Mouse (Mus musculus) MEL (cell line): ENCODE results near the gene Fmo5. TPM values are rescaled to one million over a fixed set of nuclear protein-coding genes. Genes with fewer than 3 reads are reported as not detected.

Experiments used
- DNase-seq: peaks from one replicate; pipeline ENCODE4 v3.0.0; 2011; ENCODE audit warnings: low read depth, low spot score
- H3K27ac ChIP-seq: 2 replicates; pipeline ENCODE4 v1.5.1; 2012; ENCODE audit warnings: low read depth, mild to moderate bottlenecking, control low read depth, low read length, moderate library complexity; ENCODE audit not compliant: control insufficient read depth
- H3K27me3 ChIP-seq, 2 experiments: fragments of 150-350 bp in 1 of 2; sonication (generic) in 1 of 2; 2 replicates each; pipeline ENCODE4 v1.6.1; 2012; ENCODE audit warnings: low read length in 2 of 2, mild to moderate bottlenecking in 2 of 2, improper control_type of control experiment in 1 of 2, moderate library complexity in 1 of 2; ENCODE audit not compliant: insufficient read depth in 2 of 2, control insufficient read depth in 1 of 2
- H3K36me3 ChIP-seq, 2 experiments: 2 replicates each; pipeline ENCODE4 v1.6.1; 2012 to 2014; ENCODE audit warnings: low read length in 2 of 2, improper control_type of control experiment in 1 of 2, inconsistent platforms in 1 of 2, mild to moderate bottlenecking in 1 of 2; ENCODE audit not compliant: insufficient read depth in 2 of 2, control insufficient read depth in 1 of 2
- H3K4me1 ChIP-seq, 2 experiments: fragments of 150-350 bp in 1 of 2; sonication (generic) in 1 of 2; 2 replicates each; pipeline ENCODE4 v1.6.1; 2012; ENCODE audit warnings: low read length in 2 of 2, improper control_type of control experiment in 1 of 2, mild to moderate bottlenecking in 1 of 2; ENCODE audit not compliant: insufficient read depth in 2 of 2, control insufficient read depth in 1 of 2
- H3K4me3 ChIP-seq, 2 experiments: fragments of 150-350 bp in 1 of 2; sonication (generic) in 1 of 2; 2 replicates each; pipeline ENCODE4 v1.5.1; 2012; ENCODE audit warnings: low read depth in 2 of 2, low read length in 2 of 2, mild to moderate bottlenecking in 2 of 2, moderate library complexity in 2 of 2, control low read depth in 1 of 2, improper control_type of control experiment in 1 of 2; ENCODE audit not compliant: control insufficient read depth in 1 of 2, insufficient read depth in 1 of 2
- H3K79me2 ChIP-seq: 2 replicates; pipeline ENCODE4 v1.6.1; 2012; ENCODE audit warnings: mild to moderate bottlenecking, low read length, moderate library complexity; ENCODE audit not compliant: control insufficient read depth, poor library complexity, insufficient read depth
- H3K9ac ChIP-seq: 2 replicates; pipeline ENCODE4 v1.6.1; 2012; ENCODE audit warnings: low read depth, mild to moderate bottlenecking, control low read depth, low read length, moderate library complexity; ENCODE audit not compliant: control insufficient read depth, poor library complexity, severe bottlenecking
- H3K9me3 ChIP-seq: fragments of 150-350 bp; sonication (generic); replicated peaks from 2 replicates; pipeline ENCODE4 v1.6.1; 2012; ENCODE audit warnings: mild to moderate bottlenecking, low read length, improper control_type of control experiment, moderate library complexity; ENCODE audit not compliant: insufficient read depth
- BHLHE40 ChIP-seq: IDR thresholded peaks from 2 replicates; pipeline ENCODE4 v1.6.1; 2012; ENCODE audit warnings: low read depth, mild to moderate bottlenecking, inconsistent platforms, low read length, improper control_type of control experiment, borderline replicate concordance
- CTCF ChIP-seq, 3 experiments: IDR thresholded peaks in 2 of 3; conservative IDR thresholded peaks in 1 of 3; 2 replicates each; pipeline ENCODE4 v1.5.1; 2011 to 2012; ENCODE audit warnings: low read length in 3 of 3, low read depth in 2 of 3, mild to moderate bottlenecking in 2 of 3, improper control_type of control experiment in 1 of 3, inconsistent platforms in 1 of 3, mixed read lengths in 1 of 3, moderate library complexity in 1 of 3; ENCODE audit not compliant: control insufficient read depth in 1 of 3, insufficient read depth in 1 of 3, poor library complexity in 1 of 3, severe bottlenecking in 1 of 3
- E2F4 ChIP-seq: IDR thresholded peaks from 2 replicates; pipeline ENCODE4 v1.6.1; 2011; ENCODE audit warnings: low read depth, low read length, improper control_type of control experiment, borderline replicate concordance
- ELF1 ChIP-seq: IDR thresholded peaks from 2 replicates; pipeline ENCODE4 v1.6.1; 2014; ENCODE audit warnings: low read depth, mild to moderate bottlenecking, inconsistent platforms, low read length, improper control_type of control experiment, moderate library complexity
- EP300 ChIP-seq, 2 experiments: IDR thresholded peaks; 2 replicates each; pipeline ENCODE4 v1.6.1; 2011; ENCODE audit warnings: improper control_type of control experiment in 2 of 2, low read length in 2 of 2, low read depth in 1 of 2, mild to moderate bottlenecking in 1 of 2
- ETS1 ChIP-seq: IDR thresholded peaks from 2 replicates; pipeline ENCODE4 v1.6.1; 2012; ENCODE audit warnings: low read depth, mild to moderate bottlenecking, inconsistent platforms, low read length, improper control_type of control experiment, moderate library complexity
- GABPA ChIP-seq: IDR thresholded peaks from 2 replicates; pipeline ENCODE4 v1.6.1; 2012; ENCODE audit warnings: low read depth, mild to moderate bottlenecking, inconsistent platforms, low read length, improper control_type of control experiment, moderate library complexity
- GATA1 ChIP-seq: IDR thresholded peaks from 2 replicates; pipeline ENCODE4 v1.6.1; 2011; ENCODE audit warnings: low read depth, low read length, improper control_type of control experiment
- HCFC1 ChIP-seq: IDR thresholded peaks from 2 replicates; pipeline ENCODE4 v1.6.1; 2012; ENCODE audit warnings: low read depth, mild to moderate bottlenecking, inconsistent platforms, low read length, improper control_type of control experiment, moderate library complexity
- JUND ChIP-seq: IDR thresholded peaks from 2 replicates; pipeline ENCODE4 v1.6.1; 2011; ENCODE audit warnings: low read depth, mild to moderate bottlenecking, improper control_type of control experiment, low read length
- KAT2A ChIP-seq: conservative IDR thresholded peaks from 2 replicates; pipeline ENCODE4 v1.6.1; 2012; ENCODE audit warnings: low read depth, low read length, improper control_type of control experiment, inconsistent platforms
- MAFK ChIP-seq: IDR thresholded peaks from 2 replicates; pipeline ENCODE4 v1.6.1; 2011; ENCODE audit warnings: low read depth, mild to moderate bottlenecking, low read length, improper control_type of control experiment, borderline replicate concordance
- MAX ChIP-seq: IDR thresholded peaks from 2 replicates; pipeline ENCODE4 v1.6.1; 2011; ENCODE audit warnings: low read length, improper control_type of control experiment
- MAZ ChIP-seq: IDR thresholded peaks from 2 replicates; pipeline ENCODE4 v1.6.1; 2012; ENCODE audit warnings: low read depth, mild to moderate bottlenecking, inconsistent platforms, low read length, improper control_type of control experiment
- MEF2A ChIP-seq: IDR thresholded peaks from 2 replicates; pipeline ENCODE4 v1.6.1; 2014; ENCODE audit warnings: low read depth, mild to moderate bottlenecking, inconsistent platforms, low read length, improper control_type of control experiment; ENCODE audit not compliant: poor library complexity, insufficient replicate concordance, severe bottlenecking; ENCODE audit errors: extremely low read depth
- MXI1 ChIP-seq: IDR thresholded peaks from 2 replicates; pipeline ENCODE4 v1.6.1; 2011; ENCODE audit warnings: mild to moderate bottlenecking, low read depth, low read length, improper control_type of control experiment
- MYB ChIP-seq: IDR thresholded peaks from 2 replicates; pipeline ENCODE4 v1.6.1; 2011; ENCODE audit warnings: mild to moderate bottlenecking, low read depth, low read length, improper control_type of control experiment
- MYC ChIP-seq: IDR thresholded peaks from 2 replicates; pipeline ENCODE4 v1.6.1; 2011; ENCODE audit warnings: low read depth, mild to moderate bottlenecking, low read length, improper control_type of control experiment, moderate library complexity
- NELFE ChIP-seq: IDR thresholded peaks from 2 replicates; pipeline ENCODE4 v1.6.1; 2011; ENCODE audit warnings: low read depth, low read length, improper control_type of control experiment
- POLR2A ChIP-seq, 2 experiments: IDR thresholded peaks; 2 replicates each; pipeline ENCODE4 v1.6.1; 2011 to 2012; ENCODE audit warnings: low read length in 2 of 2, mild to moderate bottlenecking in 2 of 2, control low read depth in 1 of 2, improper control_type of control experiment in 1 of 2, low read depth in 1 of 2, moderate library complexity in 1 of 2; ENCODE audit not compliant: control insufficient read depth in 1 of 2, insufficient read depth in 1 of 2, poor library complexity in 1 of 2
- POLR2AphosphoS5 ChIP-seq: IDR thresholded peaks from 2 replicates; pipeline ENCODE4 v1.6.1; 2012; ENCODE audit warnings: low read depth, borderline replicate concordance, mild to moderate bottlenecking, inconsistent platforms, low read length, moderate library complexity, mixed read lengths
- RAD21 ChIP-seq: IDR thresholded peaks from 2 replicates; pipeline ENCODE4 v1.6.1; 2011; ENCODE audit warnings: mild to moderate bottlenecking, low read depth, low read length, improper control_type of control experiment
- RCOR1 ChIP-seq: IDR thresholded peaks from 2 replicates; pipeline ENCODE4 v1.6.1; 2012; ENCODE audit warnings: low read depth, mild to moderate bottlenecking, inconsistent platforms, low read length, improper control_type of control experiment
- SMC3 ChIP-seq: IDR thresholded peaks from 2 replicates; pipeline ENCODE4 v1.6.1; 2011; ENCODE audit warnings: low read depth, low read length, improper control_type of control experiment
- TAL1 ChIP-seq: IDR thresholded peaks from 2 replicates; pipeline ENCODE4 v1.6.1; 2012; ENCODE audit warnings: mild to moderate bottlenecking, inconsistent platforms, low read length, moderate library complexity, mixed read lengths
- TBP ChIP-seq: IDR thresholded peaks from 2 replicates; pipeline ENCODE4 v1.8.0; 2011; ENCODE audit warnings: low read depth, low read length, improper control_type of control experiment
- USF1 ChIP-seq: IDR thresholded peaks from 2 replicates; pipeline ENCODE4 v1.6.1; 2014; ENCODE audit warnings: low read depth, mild to moderate bottlenecking, inconsistent platforms, low read length, improper control_type of control experiment, moderate library complexity
- ZC3H11A ChIP-seq: IDR thresholded peaks from 2 replicates; pipeline ENCODE4 v1.6.1; 2012; ENCODE audit warnings: low read depth, mild to moderate bottlenecking, inconsistent platforms, low read length, improper control_type of control experiment
- ZNF384 ChIP-seq: IDR thresholded peaks from 2 replicates; pipeline ENCODE4 v1.6.1; 2012; ENCODE audit warnings: low read depth, mild to moderate bottlenecking, inconsistent platforms, low read length, improper control_type of control experiment
- polyA plus RNA-seq, 2 experiments: library from polyadenylated mRNA; stranded (reverse) in 1 of 2; unstranded in 1 of 2; fragments of >175 nt in 1 of 2; fragments of >200 nt in 1 of 2; gene quantifications; 2 replicates each; pipeline versions ENCODE4 v1.2.1 to v1.2.4; 2012; ENCODE audit warnings: low replicate concordance in 2 of 2, low read depth in 1 of 2; ENCODE audit not compliant: insufficient read length in 2 of 2, insufficient read depth in 1 of 2, missing spikeins in 1 of 2
- total RNA-seq: library from RNA; depleted of rRNA; stranded (reverse); fragments of 300-350 nt; gene quantifications from 2 replicates; pipeline ENCODE4 v1.2.3, GENCODE M21; 2012

Gene Fmo5
- total and polyA plus RNA-seq, 3 experiments, result 0.12 to 0.39 TPM; not detected in 1

DNA sequence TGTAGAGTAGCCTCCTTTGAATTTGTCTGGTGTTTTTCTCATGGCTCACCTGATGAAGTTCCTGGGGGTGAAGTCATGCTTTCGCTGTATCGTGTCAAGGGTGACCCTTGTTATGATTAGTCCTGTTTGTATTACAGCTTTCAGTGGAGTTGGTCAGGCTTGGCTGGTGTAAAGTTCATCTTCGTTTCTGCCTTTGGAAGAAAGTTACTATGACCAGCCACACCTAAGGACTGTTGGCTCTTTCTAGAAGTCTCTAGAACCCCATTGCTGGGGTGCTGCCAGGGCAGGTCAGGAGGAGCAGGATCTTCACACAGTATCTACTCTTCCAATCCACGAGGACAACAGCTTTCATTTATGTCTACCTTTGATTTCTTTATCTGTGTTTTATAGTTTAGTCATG is 4.9 kb downstream of the Fmo5 start:
- no peaks in the 10 kb centered on the region for H3K79me2 ChIP-seq
- no peak overlapping the region for H3K27ac ChIP-seq
- no peak for DNase-seq
- TF ChIP-seq NELFE, result no peak
- TF ChIP-seq JUND, result no peak
- no peak for TF ChIP-seq E2F4
- TF ChIP-seq TBP, result no peak
- TF ChIP-seq MAFK, result no peak
- TF ChIP-seq SMC3, result no peak
- no peak for TF ChIP-seq GATA1
- TF ChIP-seq TAL1, result no peak
- TF ChIP-seq POLR2A (IDR thresholded peaks at IDR 0.05; ENCODE audit: control insufficient read depth in 1 of 2, insufficient read depth in 1 of 2, low read depth in 1 of 2, low read length in 2 of 2, poor library complexity in 1 of 2), result no peak
- TF ChIP-seq KAT2A, result no peak
- no peak for TF ChIP-seq HCFC1
- TF ChIP-seq USF1, result no peak
- H3K4me3 ChIP-seq, result no peak overlapping the region
- H3K4me1 ChIP-seq, result peaks cover 2 to 8% of the 10 kb centered on the region in 2 experiments; a peak in 2 of 4 replicates
- no peaks in the 10 kb centered on the region for H3K9me3 ChIP-seq
- H3K9ac ChIP-seq, result no peak overlapping the region
- peaks cover 11 to 21% of the 10 kb centered on the region in 2 experiments for H3K27me3 ChIP-seq
- H3K36me3 ChIP-seq, result peaks cover 0 to 3% of the 10 kb centered on the region in 2 experiments; a peak in 2 of 4 replicates

DNA sequence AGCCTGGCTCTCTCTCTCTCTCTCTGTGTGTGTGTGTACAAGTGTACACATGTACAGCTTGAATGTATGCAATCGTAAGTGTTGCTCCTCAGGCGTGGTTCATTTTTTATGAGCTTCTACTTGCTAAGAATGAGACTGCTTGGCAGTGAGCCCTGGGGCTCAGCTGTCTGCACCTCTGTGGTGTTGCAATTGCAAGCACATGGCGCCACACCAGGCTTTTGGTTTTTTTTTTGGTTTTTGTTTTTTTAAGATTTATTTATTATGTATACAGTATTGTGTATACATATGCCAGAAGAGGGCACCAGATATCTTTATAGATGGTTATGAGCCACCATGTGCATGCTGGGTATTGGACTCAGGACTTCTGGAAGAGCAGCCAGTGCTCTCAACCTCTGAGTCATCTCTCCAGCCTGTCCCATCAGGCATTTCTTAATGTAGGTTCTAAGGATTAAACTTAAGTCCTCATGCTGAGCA is 5.7 kb downstream of the Fmo5 start:
- no peak overlapping the region for H3K4me3 ChIP-seq
- no peaks in the 10 kb centered on the region for H3K9me3 ChIP-seq
- no peak overlapping the region for H3K9ac ChIP-seq
- H3K79me2 ChIP-seq, result no peaks in the 10 kb centered on the region
- no peaks in the 10 kb centered on the region for H3K36me3 ChIP-seq
- H3K27ac ChIP-seq, result no peak overlapping the region
- H3K27me3 ChIP-seq, result peaks cover 11 to 28% of the 10 kb centered on the region in 2 experiments
- peak; percentile 52 for DNase-seq
- peaks cover 0 to 2% of the 10 kb centered on the region in 2 experiments; a peak in 1 of 4 replicates for H3K4me1 ChIP-seq
- TF ChIP-seq MYB, result no peak
- 0 out of 2 replicates have a peak, but pooled peaks have one; percentile 10 for TF ChIP-seq ETS1
- TF ChIP-seq E2F4, result no peak
- TF ChIP-seq MAZ, result no peak
- 0 out of 2 replicates have a peak, but pooled peaks have one; percentile 56 for TF ChIP-seq ZNF384
- no peak for TF ChIP-seq JUND
- TF ChIP-seq POLR2A (IDR thresholded peaks at IDR 0.05; ENCODE audit: control insufficient read depth in 1 of 2, insufficient read depth in 1 of 2, low read depth in 1 of 2, low read length in 2 of 2, poor library complexity in 1 of 2), result no peak
- TF ChIP-seq MYC, result peak; percentile 57; the same call in 1 of the 2 replicates
- no peak for TF ChIP-seq ELF1
- TF ChIP-seq EP300 (IDR thresholded peaks at IDR 0.05; ENCODE audit: low read depth in 1 of 2, low read length in 2 of 2), result no peak
- TF ChIP-seq CTCF (IDR thresholded peaks at IDR 0.05 in 2 of 3, conservative IDR thresholded peaks at IDR 0.05 in 1 of 3; ENCODE audit: control insufficient read depth in 1 of 3, insufficient read depth in 1 of 3, low read depth in 2 of 3, low read length in 3 of 3, poor library complexity in 1 of 3, severe bottlenecking in 1 of 3), result peak in 1 of 3 experiments; percentile 42; a peak in 2 of 6 replicates
- TF ChIP-seq RCOR1, result no peak
- no peak for TF ChIP-seq GATA1
- TF ChIP-seq MAFK, result no peak
- no peak for TF ChIP-seq TAL1
- no peak for TF ChIP-seq MEF2A
- TF ChIP-seq MXI1, result no peak
- TF ChIP-seq USF1, result no peak
- no peak for TF ChIP-seq BHLHE40
- peak; percentile 59; the same call in 1 of the 2 replicates for TF ChIP-seq MAX
- no peak; the same call in 1 of the 2 replicates for TF ChIP-seq SMC3
- peak; percentile 63 for TF ChIP-seq RAD21
- TF ChIP-seq TBP, result no peak
- TF ChIP-seq POLR2AphosphoS5, result no peak
- TF ChIP-seq KAT2A, result no peak
- no peak for TF ChIP-seq NELFE
- no peak for TF ChIP-seq GABPA
- TF ChIP-seq ZC3H11A, result no peak; the same call in 1 of the 2 replicates
